Mouse (Mus musculus): ENCODE data around the gene Gm20870.
"Not testable (repeated sequence)": the region's sequence is repeated elsewhere in the genome, so short reads cannot be mapped to it uniquely, and the experiment has no call there.

Gm20870 gene

DNA sequence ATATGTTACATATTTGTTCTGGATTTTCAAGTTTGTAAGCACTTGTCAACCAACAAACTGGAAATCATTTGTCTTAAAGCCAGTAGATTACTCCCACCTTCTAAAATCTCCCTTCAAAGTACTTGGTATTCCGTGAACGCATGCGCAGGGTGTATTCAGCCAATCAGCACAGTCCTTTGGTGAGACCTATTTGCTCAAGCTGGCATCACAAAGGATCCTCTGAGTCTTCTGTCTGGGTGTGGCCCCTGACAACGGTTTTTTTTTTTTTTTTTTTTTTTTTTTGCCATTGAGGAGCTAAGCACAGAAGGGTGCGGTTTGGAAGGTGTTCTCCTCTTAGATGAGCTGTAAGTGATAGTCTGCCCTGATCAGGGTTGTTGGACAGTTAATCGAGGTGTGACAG, at the start of gene Gm20870:
Gm20870 (plus strand) TSS at position 301 of the 400 bp plus-strand sequence.
- in situ Hi-C loops (cut with MboI; ENCODE audit: low sequenced_read_pairs) = not testable (repeated sequence)
